ENCODE assay signal across 8 mouse cellular contexts in genomic region chr1:37889206-37889605, GRCm38 (mm10). TPM values are rescaled to one million over a fixed set of nuclear protein-coding genes. Genes with fewer than 3 reads are reported as not detected.
DNase-seq lines count a peak whose midpoint lies in the region; ATAC-seq lines count a peak whose summit lies in the region.

No protein-coding gene starts in this region.

- no peaks in the 10 kb centered on the region for H3K9me3 ChIP-seq in kidney, embryonic 14.5 days (ENCODE audit: control insufficient read depth, low read length)
- H3K9me3 ChIP-seq in hindbrain, embryonic 12.5 days (replicated peaks), result no peaks in the 10 kb centered on the region
- H3K9me3 ChIP-seq in midbrain, embryonic 14.5 days (ENCODE audit: control insufficient read depth, low read length), result no peaks in the 10 kb centered on the region

- H3K9ac ChIP-seq in kidney, embryonic 14.5 days (ENCODE audit: low read depth, low read length), result peak overlapping the region; percentile 69; the same call in 1 of the 2 replicates
- peak overlapping the region; percentile 75; the same call in 1 of the 2 replicates for H3K9ac ChIP-seq in hindbrain, embryonic 12.5 days
- H3K9ac ChIP-seq in midbrain, embryonic 14.5 days (replicated peaks; ENCODE audit: low read length), result peak overlapping the region; percentile 64

- WGBS in kidney, embryonic 14.5 days, result 78% methylated on average over 7 of the region's 7 CpGs
- WGBS in hindbrain, embryonic 12.5 days, result 80% methylated on average over 7 of the region's 7 CpGs
- 81% methylated on average over 7 of the region's 7 CpGs for WGBS in midbrain, embryonic 14.5 days

- ATAC-seq in kidney, embryonic 14.5 days (ENCODE audit: low FRiP score, low TSS enrichment), result no peak
- ATAC-seq in hindbrain, embryonic 12.5 days (ENCODE audit: low FRiP score), result no peak
- no peak for ATAC-seq in midbrain, embryonic 14.5 days (ENCODE audit: low FRiP score, low TSS enrichment)

- peaks cover 11% of the 10 kb centered on the region for H3K4me1 ChIP-seq in kidney, embryonic 14.5 days (ENCODE audit: control insufficient read depth, insufficient read depth, low read length)
- H3K4me1 ChIP-seq in hindbrain, embryonic 12.5 days, result peaks cover 19% of the 10 kb centered on the region
- peaks cover 13% of the 10 kb centered on the region for H3K4me1 ChIP-seq in midbrain, embryonic 14.5 days (ENCODE audit: control insufficient read depth, insufficient read depth, low read length)

- DNase-seq in kidney, adult 9 months, result no peak
- DNase-seq in MEL-GATA-1-ER (ENCODE audit: extremely low read depth, low read depth), result peak; percentile 68
- DNase-seq in midbrain, embryonic 14.5 days, result no peak
- no peak for DNase-seq in cerebellum, adult 11 months
- no peak for DNase-seq in thymus, postnatal 4 days
- DNase-seq in urinary bladder, postnatal 25 days (ENCODE audit: low spot score), result no peak

- no peaks in the 10 kb centered on the region for H3K27me3 ChIP-seq in kidney, embryonic 14.5 days (ENCODE audit: control insufficient read depth, insufficient read depth, low read length)
- no peaks in the 10 kb centered on the region for H3K27me3 ChIP-seq in hindbrain, embryonic 12.5 days
- H3K27me3 ChIP-seq in midbrain, embryonic 14.5 days (ENCODE audit: control insufficient read depth, insufficient read depth, low read length), result no peaks in the 10 kb centered on the region

- peaks cover 5% of the 10 kb centered on the region for H3K36me3 ChIP-seq in kidney, embryonic 14.5 days (ENCODE audit: control insufficient read depth, insufficient read depth, low read length)
- peaks cover 10% of the 10 kb centered on the region; the same call in 1 of the 2 replicates for H3K36me3 ChIP-seq in hindbrain, embryonic 12.5 days
- H3K36me3 ChIP-seq in midbrain, embryonic 14.5 days (ENCODE audit: control insufficient read depth, insufficient read depth, low read length), result peaks cover 9% of the 10 kb centered on the region

- no peak overlapping the region for H3K27ac ChIP-seq in kidney, embryonic 14.5 days (ENCODE audit: low read depth, low read length)
- H3K27ac ChIP-seq in hindbrain, embryonic 12.5 days, result no peak overlapping the region
- H3K27ac ChIP-seq in midbrain, embryonic 14.5 days (replicated peaks; ENCODE audit: low read depth, low read length), result no peak overlapping the region

- peak overlapping the region; percentile 87 for H3K4me2 ChIP-seq in kidney, embryonic 14.5 days (replicated peaks; ENCODE audit: low read depth, low read length)
- peak overlapping the region; percentile 77 for H3K4me2 ChIP-seq in hindbrain, embryonic 12.5 days (replicated peaks)
- peak overlapping the region; percentile 93 for H3K4me2 ChIP-seq in midbrain, embryonic 14.5 days (ENCODE audit: low read length)

- peak overlapping the region; percentile 68 for H3K4me3 ChIP-seq in kidney, embryonic 14.5 days (ENCODE audit: low read length)
- H3K4me3 ChIP-seq in hindbrain, embryonic 12.5 days, result peak overlapping the region; percentile 67
- peak overlapping the region; percentile 67 for H3K4me3 ChIP-seq in midbrain, embryonic 14.5 days (replicated peaks; ENCODE audit: low read depth, low read length)

RNA-seq across cellular contexts. Expression of gene Mitd1, which starts 1.0 kb away (rescaled TPM):
- polyA plus RNA-seq in kidney, embryonic 14.5 days (2014; fragmentation: Nextera tagmentation; extraction: Ambion mirVana), result 27.6 and 36.0 TPM in 2 replicates
- 19.1 and 21.7 TPM in 2 replicates for polyA plus RNA-seq in hindbrain, embryonic 12.5 days (2016; fragmentation: Nextera tagmentation; extraction: Ambion mirVana)
- polyA plus RNA-seq in midbrain, embryonic 14.5 days (2014; fragmentation: Nextera tagmentation; extraction: Ambion mirVana), result 13.7 and 14.7 TPM in 2 replicates

RNA-seq across cellular contexts. Expression of gene Mrpl30, which starts 1.1 kb away (rescaled TPM):
- 269 and 340 TPM in 2 replicates for polyA plus RNA-seq in kidney, embryonic 14.5 days (2014; fragmentation: Nextera tagmentation; extraction: Ambion mirVana)
- 185 and 220 TPM in 2 replicates for polyA plus RNA-seq in hindbrain, embryonic 12.5 days (2016; fragmentation: Nextera tagmentation; extraction: Ambion mirVana)
- polyA plus RNA-seq in midbrain, embryonic 14.5 days (2014; fragmentation: Nextera tagmentation; extraction: Ambion mirVana), result 275 and 310 TPM in 2 replicates

RNA-seq across cellular contexts. Expression of gene Lipt1, which starts 17.7 kb away (rescaled TPM):
- 10.0 and 11.0 TPM in 2 replicates for polyA plus RNA-seq in kidney, embryonic 14.5 days (2014; fragmentation: Nextera tagmentation; extraction: Ambion mirVana)
- 8.8 and 8.9 TPM in 2 replicates for polyA plus RNA-seq in hindbrain, embryonic 12.5 days (2016; fragmentation: Nextera tagmentation; extraction: Ambion mirVana)
- 6.8 and 9.1 TPM in 2 replicates for polyA plus RNA-seq in midbrain, embryonic 14.5 days (2014; fragmentation: Nextera tagmentation; extraction: Ambion mirVana)

RNA-seq across cellular contexts. Expression of gene Tsga10, which starts 23.0 kb away (rescaled TPM):
- 5.0 and 7.4 TPM in 2 replicates for polyA plus RNA-seq in kidney, embryonic 14.5 days (2014; fragmentation: Nextera tagmentation; extraction: Ambion mirVana)
- 20.3 and 21.5 TPM in 2 replicates for polyA plus RNA-seq in hindbrain, embryonic 12.5 days (2016; fragmentation: Nextera tagmentation; extraction: Ambion mirVana)
- 20.8 and 23.3 TPM in 2 replicates for polyA plus RNA-seq in midbrain, embryonic 14.5 days (2014; fragmentation: Nextera tagmentation; extraction: Ambion mirVana)

RNA-seq across cellular contexts. Expression of gene Lyg2, which starts 27.1 kb away (rescaled TPM):
- polyA plus RNA-seq in kidney, embryonic 14.5 days (2014; fragmentation: Nextera tagmentation; extraction: Ambion mirVana), result not detected in 2 replicates
- not detected in 2 replicates for polyA plus RNA-seq in hindbrain, embryonic 12.5 days (2016; fragmentation: Nextera tagmentation; extraction: Ambion mirVana)
- not detected in 2 replicates for polyA plus RNA-seq in midbrain, embryonic 14.5 days (2014; fragmentation: Nextera tagmentation; extraction: Ambion mirVana)
